Mouse (Mus musculus): ENCODE measurements around the gene Ublcp1. TPM values are rescaled to one million over a fixed set of nuclear protein-coding genes. Genes with fewer than 3 reads are reported as not detected.

Gene Ublcp1
- 62.4 and 63.9 TPM in 2 replicates for polyA plus RNA-seq (2014; fragmentation: Nextera tagmentation; extraction: Ambion mirVana)

GRCm38 (mm10) chr11:44470432-44471336 lies at the start of gene Ublcp1:
Ublcp1 (minus strand) TSS chr11:44470498.
- Histone ChIP-seq H3K4me2 (ENCODE audit: low read length) (peak within 1 kb of the TSS; percentile 86), H3K4me1 (replicated peaks; ENCODE audit: control insufficient read depth, insufficient read depth, low read length) (peaks cover 8% of the 10 kb centered on the region), H3K4me3 (ENCODE audit: low read depth, low read length) (peak within 1 kb of the TSS; percentile 88), H3K36me3 (ENCODE audit: control insufficient read depth, insufficient read depth, low read length) (0 out of 2 replicates have a peak, but pooled peaks cover 7% of the 10 kb centered on the region), H3K27ac (ENCODE audit: low read depth) (peak within 1 kb of the TSS; percentile 88), H3K9ac (ENCODE audit: low read length) (peak within 1 kb of the TSS; percentile 84), H3K27me3 (replicated peaks; ENCODE audit: control insufficient read depth, insufficient read depth, low read length) (no peaks in the 10 kb centered on the region), H3K9me3 (ENCODE audit: control insufficient read depth, low read length) (no peaks in the 10 kb centered on the region)
- peak; percentile 95 for ATAC-seq (replicated peaks; ENCODE audit: low FRiP score, low TSS enrichment, low read depth)
- WGBS: 0% methylated on average over 53 of the region's 54 CpGs
- DNase-seq (ENCODE audit: low spot score): peak; percentile 98

- ATAC-seq (replicated peaks; ENCODE audit: low FRiP score, low TSS enrichment, low read depth) (peak; percentile 62), DNase-seq (ENCODE audit: low spot score) (peak; percentile 80)
- peak overlapping the region; percentile 88 for H3K4me2 ChIP-seq (ENCODE audit: low read length)
- H3K4me3 ChIP-seq (ENCODE audit: low read depth, low read length): peak overlapping the region; percentile 82
- no peaks in the 10 kb centered on the region for H3K9me3 ChIP-seq (ENCODE audit: control insufficient read depth, low read length)
- H3K9ac ChIP-seq (ENCODE audit: low read length): peak overlapping the region; percentile 92
- H3K27me3 ChIP-seq (replicated peaks; ENCODE audit: control insufficient read depth, insufficient read depth, low read length): no peaks in the 10 kb centered on the region
- H3K36me3 ChIP-seq (ENCODE audit: control insufficient read depth, insufficient read depth, low read length): peaks cover 4% of the 10 kb centered on the region; the same call in 1 of the 2 replicates
- WGBS: under 1% methylated on average over 41 of the region's 61 CpGs
- peak overlapping the region; percentile 94 for H3K27ac ChIP-seq (ENCODE audit: low read depth)
- peaks cover 13% of the 10 kb centered on the region for H3K4me1 ChIP-seq (replicated peaks; ENCODE audit: control insufficient read depth, insufficient read depth, low read length)
Measured at GRCm38 (mm10) chr11:44519096-44519949, 49.0 kb upstream of the Ublcp1 start.

GRCm38 (mm10) chr11:44518281-44519095 lies 48.2 kb upstream of the Ublcp1 start, which contains the start of gene Rnf145:
Rnf145 (plus strand) TSS chr11:44518964.
- peak within 1 kb of the TSS; percentile 88 for H3K4me2 ChIP-seq (ENCODE audit: low read length)
- peak within 1 kb of the TSS; percentile 92 for H3K9ac ChIP-seq (ENCODE audit: low read length)
- under 1% methylated on average over 66 of the region's 70 CpGs for WGBS
- peaks cover 4% of the 10 kb centered on the region; the same call in 1 of the 2 replicates for H3K36me3 ChIP-seq (ENCODE audit: control insufficient read depth, insufficient read depth, low read length)
- ATAC-seq (replicated peaks; ENCODE audit: low FRiP score, low TSS enrichment, low read depth) (peak; percentile 86), DNase-seq (ENCODE audit: low spot score) (peak; percentile 89)
- peak within 1 kb of the TSS; percentile 82 for H3K4me3 ChIP-seq (ENCODE audit: low read depth, low read length)
- peak within 1 kb of the TSS; percentile 94 for H3K27ac ChIP-seq (ENCODE audit: low read depth)
- H3K27me3 ChIP-seq (replicated peaks; ENCODE audit: control insufficient read depth, insufficient read depth, low read length): no peaks in the 10 kb centered on the region
- H3K4me1 ChIP-seq (replicated peaks; ENCODE audit: control insufficient read depth, insufficient read depth, low read length): peaks cover 13% of the 10 kb centered on the region
- H3K9me3 ChIP-seq (ENCODE audit: control insufficient read depth, low read length): no peaks in the 10 kb centered on the region

- Histone ChIP-seq H3K4me3 (ENCODE audit: low read depth, low read length) (peak overlapping the region; percentile 82; the same call in 1 of the 2 replicates), H3K4me1 (replicated peaks; ENCODE audit: control insufficient read depth, insufficient read depth, low read length) (peaks cover 8% of the 10 kb centered on the region), H3K27ac (ENCODE audit: low read depth) (no peak overlapping the region), H3K9me3 (ENCODE audit: control insufficient read depth, low read length) (no peaks in the 10 kb centered on the region), H3K27me3 (replicated peaks; ENCODE audit: control insufficient read depth, insufficient read depth, low read length) (no peaks in the 10 kb centered on the region), H3K4me2 (ENCODE audit: low read length) (peak overlapping the region; percentile 88), H3K36me3 (ENCODE audit: control insufficient read depth, insufficient read depth, low read length) (no peaks in the 10 kb centered on the region), H3K9ac (ENCODE audit: low read length) (no peak overlapping the region)
- ATAC-seq (replicated peaks; ENCODE audit: low FRiP score, low TSS enrichment, low read depth) (no peak), DNase-seq (ENCODE audit: low spot score) (no peak)
- 36% methylated on average over 6 of the region's 6 CpGs for WGBS
Measured at GRCm38 (mm10) chr11:44517561-44518280, 47.4 kb upstream of the Ublcp1 start.

- no peak overlapping the region for H3K4me3 ChIP-seq (ENCODE audit: low read depth, low read length)
- H3K36me3 ChIP-seq (ENCODE audit: control insufficient read depth, insufficient read depth, low read length): no peaks in the 10 kb centered on the region
- no peak overlapping the region for H3K4me2 ChIP-seq (ENCODE audit: low read length)
- no peak overlapping the region for H3K27ac ChIP-seq (ENCODE audit: low read depth)
- peaks cover 7% of the 10 kb centered on the region for H3K4me1 ChIP-seq (replicated peaks; ENCODE audit: control insufficient read depth, insufficient read depth, low read length)
- DNase-seq (ENCODE audit: low spot score) (no peak), ATAC-seq (replicated peaks; ENCODE audit: low FRiP score, low TSS enrichment, low read depth) (no peak)
- no peak overlapping the region for H3K9ac ChIP-seq (ENCODE audit: low read length)
- H3K27me3 ChIP-seq (replicated peaks; ENCODE audit: control insufficient read depth, insufficient read depth, low read length): no peaks in the 10 kb centered on the region
- 28% methylated on average over 1 of the region's 1 CpGs for WGBS
- H3K9me3 ChIP-seq (ENCODE audit: control insufficient read depth, low read length): no peaks in the 10 kb centered on the region
Measured at GRCm38 (mm10) chr11:44516362-44516761, 46.1 kb upstream of the Ublcp1 start.

GRCm38 (mm10) chr11:44514666-44515065 lies 44.4 kb upstream of the Ublcp1 start:
- DNase-seq (ENCODE audit: low spot score): no peak
- Histone ChIP-seq H3K9ac (ENCODE audit: low read length) (no peak overlapping the region), H3K36me3 (ENCODE audit: control insufficient read depth, insufficient read depth, low read length) (no peaks in the 10 kb centered on the region), H3K27ac (ENCODE audit: low read depth) (no peak overlapping the region), H3K4me3 (ENCODE audit: low read depth, low read length) (no peak overlapping the region), H3K4me1 (replicated peaks; ENCODE audit: control insufficient read depth, insufficient read depth, low read length) (0 out of 2 replicates have a peak, but pooled peaks cover 2% of the 10 kb centered on the region), H3K27me3 (replicated peaks; ENCODE audit: control insufficient read depth, insufficient read depth, low read length) (no peaks in the 10 kb centered on the region), H3K9me3 (ENCODE audit: control insufficient read depth, low read length) (no peaks in the 10 kb centered on the region), H3K4me2 (ENCODE audit: low read length) (no peak overlapping the region)
- WGBS: 61% methylated on average over 2 of the region's 2 CpGs
- no peak for ATAC-seq (replicated peaks; ENCODE audit: low FRiP score, low TSS enrichment, low read depth)

- WGBS: 51% methylated on average over 2 of the region's 2 CpGs
- Histone ChIP-seq H3K36me3 (ENCODE audit: control insufficient read depth, insufficient read depth, low read length) (no peaks in the 10 kb centered on the region), H3K4me3 (ENCODE audit: low read depth, low read length) (no peak overlapping the region), H3K27ac (ENCODE audit: low read depth) (no peak overlapping the region), H3K27me3 (replicated peaks; ENCODE audit: control insufficient read depth, insufficient read depth, low read length) (no peaks in the 10 kb centered on the region), H3K4me2 (ENCODE audit: low read length) (no peak overlapping the region), H3K9me3 (ENCODE audit: control insufficient read depth, low read length) (no peaks in the 10 kb centered on the region), H3K4me1 (replicated peaks; ENCODE audit: control insufficient read depth, insufficient read depth, low read length) (0 out of 2 replicates have a peak, but pooled peaks cover 2% of the 10 kb centered on the region), H3K9ac (ENCODE audit: low read length) (no peak overlapping the region)
- ATAC-seq (replicated peaks; ENCODE audit: low FRiP score, low TSS enrichment, low read depth) (no peak), DNase-seq (ENCODE audit: low spot score) (no peak)
Measured at GRCm38 (mm10) chr11:44513026-44513422, 42.7 kb upstream of the Ublcp1 start.

Measured in intestine, embryonic 14.5 days (tissue).